Mouse (Mus musculus) stomach, embryonic 14.5 days (tissue): Measurements from ENCODE around the gene Lrrc36. TPM values are rescaled to one million over a fixed set of nuclear protein-coding genes. Genes with fewer than 3 reads are reported as not detected.

Experiments
- ATAC-seq: fragments of 200-750 bp; cut with Nextera tagmentation; 2 replicates; pipeline ENCODE4 v1.8.0; 2017; ENCODE audit warnings: low read depth, moderate TSS enrichment; ENCODE audit not compliant: insufficient number of reproducible peaks, insufficient read depth, low FRiP score
- H3K27ac ChIP-seq: fragments of 300-500 bp; sonication (generic); 2 replicates; pipeline ENCODE4 v1.5.1; 2014; ENCODE audit warnings: mild to moderate bottlenecking, low read length, moderate library complexity, mixed read lengths
- H3K27me3 ChIP-seq: fragments of 300-500 bp; sonication (generic); 2 replicates; pipeline ENCODE4 v1.6.1; 2014; ENCODE audit warnings: low read length, control low read depth, mixed read lengths; ENCODE audit not compliant: control insufficient read depth, insufficient read depth
- H3K36me3 ChIP-seq: fragments of 300-500 bp; sonication (generic); 2 replicates; pipeline ENCODE4 v1.6.1; 2014; ENCODE audit warnings: mild to moderate bottlenecking, control low read depth, low read length, moderate library complexity, mixed read lengths; ENCODE audit not compliant: control insufficient read depth, insufficient read depth
- H3K4me1 ChIP-seq: fragments of 300-500 bp; sonication (generic); 2 replicates; pipeline ENCODE4 v1.6.1; 2014; ENCODE audit warnings: low read length, control low read depth, mixed read lengths; ENCODE audit not compliant: control insufficient read depth, insufficient read depth
- H3K4me2 ChIP-seq: fragments of 300-500 bp; sonication (generic); replicated peaks from 2 replicates; pipeline ENCODE4 v1.6.1; 2014; ENCODE audit warnings: low read depth, low read length, control low read depth
- H3K4me3 ChIP-seq: fragments of 300-500 bp; sonication (generic); 2 replicates; pipeline ENCODE4 v1.5.1; 2014; ENCODE audit warnings: low read depth, low read length, control low read depth
- H3K9ac ChIP-seq: fragments of 300-500 bp; sonication (generic); replicated peaks from 2 replicates; pipeline ENCODE4 v1.6.1; 2014; ENCODE audit warnings: low read depth, mild to moderate bottlenecking, control low read depth, low read length, moderate library complexity, mixed read lengths
- H3K9me3 ChIP-seq: fragments of 300-500 bp; sonication (generic); 2 replicates; pipeline ENCODE4 v1.6.1; 2016; ENCODE audit warnings: low read depth, low read length, control low read depth; ENCODE audit not compliant: control insufficient read depth
- WGBS: fragments of 180-500 bp; shearing (Covaris S2); extraction: QIAGEN DNeasy Blood & Tissue Kit; methylation state at CpG from one replicate; pipeline ENCODE4 v1.1.7; 2014; 5-methylcytosine and 5-hydroxymethylcytosine counted together
- polyA plus RNA-seq: library from polyadenylated mRNA; unstranded; fragments of >200 nt; fragmentation: Nextera tagmentation; extraction: Ambion mirVana; gene quantifications from 2 replicates; pipeline ENCODE4 v1.2.1, GENCODE M21; 2014

Gene Lrrc36
- polyA plus RNA-seq, 1 experiment from 2014 or later, result not detected

DNA sequence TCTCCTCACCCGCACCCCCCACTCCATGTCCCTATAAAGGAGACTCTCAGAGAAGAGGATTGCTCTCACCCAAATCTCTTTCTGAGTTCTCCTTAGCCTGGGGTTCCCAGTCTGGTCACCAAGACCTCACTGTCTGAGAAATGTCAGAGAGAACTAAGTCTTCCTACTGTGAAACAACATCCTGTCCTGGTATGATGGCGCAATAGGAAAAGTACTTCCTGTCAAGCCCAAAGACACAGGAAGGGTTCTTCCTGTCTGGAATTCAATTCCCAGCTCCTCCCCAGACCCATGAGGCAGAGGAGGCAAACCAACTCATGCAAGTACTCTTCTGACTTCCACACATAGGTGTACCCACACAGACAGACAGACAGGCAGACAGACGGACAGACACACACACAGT is 91.2 kb downstream of the Lrrc36 start:
- no peak overlapping the region for H3K27ac ChIP-seq
- no peak overlapping the region for H3K9ac ChIP-seq
- no peak overlapping the region for H3K4me3 ChIP-seq
- H3K4me1 ChIP-seq, result peaks cover 10% of the 10 kb centered on the region; the same call in 1 of the 2 replicates
- no peaks in the 10 kb centered on the region for H3K27me3 ChIP-seq
- no peak overlapping the region for H3K4me2 ChIP-seq
- WGBS, result 90% methylated on average over 3 of the region's 3 CpGs
- ATAC-seq, result no peak
- no peaks in the 10 kb centered on the region for H3K36me3 ChIP-seq
- H3K9me3 ChIP-seq, result no peaks in the 10 kb centered on the region

DNA sequence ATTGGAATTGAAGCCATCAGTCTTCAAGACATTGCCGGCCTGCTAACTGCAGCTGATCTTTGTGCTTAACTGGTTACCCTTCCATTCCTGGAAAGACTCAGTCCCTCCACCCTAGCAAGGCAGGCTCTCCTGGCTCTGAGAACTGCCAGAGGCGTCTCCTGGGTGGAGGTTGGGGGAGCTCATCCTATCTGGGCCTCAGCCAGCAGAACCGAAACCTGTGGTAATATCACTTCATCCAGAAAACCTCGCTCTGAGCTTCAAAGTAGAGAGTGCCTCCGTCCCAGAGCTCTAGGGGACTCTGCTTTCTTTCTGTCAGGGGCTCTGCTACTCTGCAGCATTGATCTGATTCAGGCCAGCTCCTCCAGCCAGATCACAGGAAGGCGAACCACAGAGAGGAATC is 93.6 kb downstream of the Lrrc36 start:
- H3K4me1 ChIP-seq, result peaks cover 18% of the 10 kb centered on the region; the same call in 1 of the 2 replicates
- 67% methylated on average over 6 of the region's 6 CpGs for WGBS
- H3K36me3 ChIP-seq, result no peaks in the 10 kb centered on the region
- no peak overlapping the region for H3K27ac ChIP-seq
- ATAC-seq, result no peak
- no peak overlapping the region for H3K4me2 ChIP-seq
- no peak overlapping the region for H3K9ac ChIP-seq
- no peak overlapping the region for H3K4me3 ChIP-seq
- no peaks in the 10 kb centered on the region for H3K27me3 ChIP-seq
- no peaks in the 10 kb centered on the region for H3K9me3 ChIP-seq

DNA sequence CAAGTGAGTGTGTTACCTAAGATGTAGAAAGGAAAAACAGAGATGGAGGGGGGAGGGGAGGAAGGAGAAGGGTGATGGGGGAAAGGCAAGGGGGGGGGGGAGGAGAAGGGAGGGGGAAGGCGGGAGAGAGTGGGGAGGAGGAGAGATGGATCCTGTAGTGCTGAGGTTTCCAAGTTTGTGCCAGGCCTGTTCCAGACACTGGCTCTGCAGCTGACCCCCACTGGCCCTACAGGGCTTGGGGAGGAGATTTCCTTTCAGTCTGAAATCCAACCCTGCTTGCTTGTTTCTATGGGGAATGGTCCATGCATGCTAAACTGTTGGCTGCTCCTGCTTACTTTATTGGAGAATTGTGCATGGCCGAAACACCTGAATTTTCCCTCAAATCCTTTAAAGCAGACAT is 95.4 kb downstream of the Lrrc36 start:
- 65% methylated on average over 2 of the region's 2 CpGs for WGBS
- no peak for ATAC-seq

DNA sequence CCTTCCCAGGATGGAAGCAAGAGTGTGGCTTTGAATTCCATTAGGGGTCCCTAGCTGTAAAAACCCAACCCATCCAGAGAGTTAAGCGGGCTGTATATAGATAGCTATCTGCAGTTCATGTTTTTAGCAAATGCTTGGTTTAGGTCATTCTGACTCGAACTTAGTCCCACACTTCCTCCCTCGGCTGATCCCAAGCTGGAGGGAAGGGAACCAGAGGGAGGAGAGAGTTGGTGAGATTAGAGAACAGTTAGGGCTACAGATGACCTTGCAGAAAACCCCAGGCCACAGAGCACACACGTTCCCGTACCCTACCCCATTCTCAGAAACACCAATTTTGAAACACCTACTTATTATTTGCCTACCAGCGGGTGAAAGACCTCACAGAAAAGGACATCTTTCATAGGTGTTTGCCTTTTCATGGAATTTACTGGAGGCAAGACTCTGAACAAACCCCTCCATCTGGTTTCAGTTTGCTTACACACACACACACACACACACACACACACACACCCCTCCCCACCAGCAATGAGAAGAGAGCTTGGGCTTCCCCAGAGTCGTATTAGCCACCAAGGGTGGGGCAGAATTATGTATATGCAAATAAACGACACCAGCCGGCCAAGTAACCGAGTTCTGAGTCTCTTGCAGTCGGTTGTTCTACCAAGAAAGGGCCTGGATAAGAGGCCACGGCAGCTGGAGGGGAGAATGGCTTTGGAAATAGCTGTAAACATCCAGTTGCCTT is 96.8 kb downstream of the Lrrc36 start:
- peaks cover 18% of the 10 kb centered on the region; the same call in 1 of the 2 replicates for H3K4me1 ChIP-seq
- 37% methylated on average over 12 of the region's 12 CpGs for WGBS
- H3K9ac ChIP-seq, result no peak overlapping the region
- peak; percentile 72; the same call in 1 of the 2 replicates for ATAC-seq
- no peaks in the 10 kb centered on the region for H3K9me3 ChIP-seq
- no peak overlapping the region for H3K4me2 ChIP-seq
- H3K4me3 ChIP-seq, result no peak overlapping the region
- H3K27me3 ChIP-seq, result no peaks in the 10 kb centered on the region
- H3K36me3 ChIP-seq, result no peaks in the 10 kb centered on the region
- peak overlapping the region; percentile 29; the same call in 1 of the 2 replicates for H3K27ac ChIP-seq

More for the DNA sequence above, 95.4 kb downstream of the Lrrc36 start:
- H3K4me1 ChIP-seq, result peaks cover 18% of the 10 kb centered on the region; the same call in 1 of the 2 replicates
- H3K9me3 ChIP-seq, result no peaks in the 10 kb centered on the region
- no peak overlapping the region for H3K27ac ChIP-seq
- no peak overlapping the region for H3K4me3 ChIP-seq
- H3K27me3 ChIP-seq, result no peaks in the 10 kb centered on the region
- no peaks in the 10 kb centered on the region for H3K36me3 ChIP-seq
- H3K9ac ChIP-seq, result no peak overlapping the region
- no peak overlapping the region for H3K4me2 ChIP-seq

Other genes starting within 250 kb of the Lrrc36 start
- gene Cbfb, start 242.9 kb upstream of the Lrrc36 start, polyA plus RNA-seq, result 73.7 and 75.2 TPM in 2 replicates
- 33.1 and 34.5 TPM in 2 replicates for gene D230025D16Rik, start 188.4 kb upstream of the Lrrc36 start, polyA plus RNA-seq
- 22.7 and 29.4 TPM in 2 replicates for gene B3gnt9, start 158.4 kb upstream of the Lrrc36 start, polyA plus RNA-seq
- 21.7 and 22.0 TPM in 2 replicates for gene Tradd, start 149.0 kb upstream of the Lrrc36 start, polyA plus RNA-seq
- gene Fbxl8, start 148.9 kb upstream of the Lrrc36 start, polyA plus RNA-seq, result 3.0 and 3.1 TPM in 2 replicates
- gene Hsf4, start 143.8 kb upstream of the Lrrc36 start, polyA plus RNA-seq, result not detected in 2 replicates
- gene Nol3, start 137.4 kb upstream of the Lrrc36 start, polyA plus RNA-seq, result 1.9 and 2.0 TPM in 2 replicates
- gene 4931428F04Rik, start 123.7 kb upstream of the Lrrc36 start, polyA plus RNA-seq, result 10.3 and 10.7 TPM in 2 replicates
- gene Exoc3l, start 117.5 kb upstream of the Lrrc36 start, polyA plus RNA-seq, result 7.9 and 9.2 TPM in 2 replicates
- 95.0 and 95.8 TPM in 2 replicates for gene E2f4, start 115.9 kb upstream of the Lrrc36 start, polyA plus RNA-seq
- 14.3 and 15.2 TPM in 2 replicates for gene Elmo3, start 108.0 kb upstream of the Lrrc36 start, polyA plus RNA-seq
- 2.6 and 3.6 TPM in 2 replicates for gene Lrrc29, start 87.3 kb upstream of the Lrrc36 start, polyA plus RNA-seq
- 122 and 128 TPM in 2 replicates for gene Tmem208, start 87.2 kb upstream of the Lrrc36 start, polyA plus RNA-seq
- 3.5 and 6.3 TPM in 2 replicates for gene Fhod1, start 65.6 kb upstream of the Lrrc36 start, polyA plus RNA-seq
- 3.2 and 3.7 TPM in 2 replicates for gene Slc9a5, start 64.7 kb upstream of the Lrrc36 start, polyA plus RNA-seq
- 0.14 and 0.64 TPM in 2 replicates for gene Plekhg4, start 40.3 kb upstream of the Lrrc36 start, polyA plus RNA-seq
- gene Kctd19, start 69 bp upstream of the Lrrc36 start, polyA plus RNA-seq, result not detected in 2 replicates
- gene Tppp3, start 58.0 kb downstream of the Lrrc36 start, polyA plus RNA-seq, result 39.1 and 40.1 TPM in 2 replicates
- 33.9 and 37.2 TPM in 2 replicates for gene Zdhhc1, start 83.3 kb downstream of the Lrrc36 start, polyA plus RNA-seq
- 2.8 and 3.2 TPM in 2 replicates for gene Hsd11b2, start 105.2 kb downstream of the Lrrc36 start, polyA plus RNA-seq
- 75.8 and 82.9 TPM in 2 replicates for gene Atp6v0d1, start 152.5 kb downstream of the Lrrc36 start, polyA plus RNA-seq
- 18.5 and 20.8 TPM in 2 replicates for gene Ripor1, start 191.7 kb downstream of the Lrrc36 start, polyA plus RNA-seq
- 96.0 and 101 TPM in 2 replicates for gene Ctcf, start 223.0 kb downstream of the Lrrc36 start, polyA plus RNA-seq
- gene Agrp, start 223.8 kb downstream of the Lrrc36 start, polyA plus RNA-seq, result 0.95 and 1.5 TPM in 2 replicates